Mouse (Mus musculus): ENCODE results near the gene Ppp1r11.

DNA sequence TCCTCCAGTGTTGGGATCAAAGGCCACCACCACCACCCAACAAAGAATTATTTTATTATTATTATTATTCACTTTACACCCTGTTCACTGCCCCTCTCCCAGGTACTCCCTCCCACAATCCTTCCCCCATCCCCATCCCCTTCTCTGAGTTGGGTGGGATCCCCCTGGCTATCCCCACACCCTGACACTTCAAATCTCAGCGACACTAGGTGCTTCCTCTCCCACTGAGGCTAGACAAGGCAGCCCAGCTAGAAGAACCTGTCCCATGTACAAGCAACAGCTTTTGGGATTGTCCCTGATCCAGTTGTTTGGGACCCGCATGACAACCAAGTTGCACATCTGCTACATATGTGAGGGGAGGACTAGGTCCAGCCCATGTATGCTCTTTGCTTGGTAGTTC, 1.1 kb upstream of the Ppp1r11 start:
- TF ChIP-seq EP300 (IDR thresholded peaks at IDR 0.05) (no peak), CTCF (IDR thresholded peaks at IDR 0.05) (no peak)
